ENCODE assay signal across 27 mouse cellular contexts in genomic region chr1:120801248-120801979, GRCm38 (mm10).
A peak's percentile ranks its signal among the peaks of the same experiment; 100 is the strongest.
DNase-seq lines count a peak whose midpoint lies in the region; ATAC-seq and TF ChIP-seq lines count a peak whose summit lies in the region.
"Had no signal": no experiment of that assay in that cellular context is flagged by ENCODE, and none has a peak within 500 bp of the region (broad histone marks: within the 10 kb centered on the region; RNA-seq: fewer than 3 reads in every experiment).

No protein-coding gene starts in this region.

- H3K4me3 ChIP-seq in forebrain, embryonic 14.5 days (ENCODE audit: low read depth, low read length): no peak overlapping the region
- H3K4me3 ChIP-seq in forebrain, embryonic 13.5 days: no peak overlapping the region
- no peak overlapping the region for H3K4me3 ChIP-seq in hindbrain, embryonic 16.5 days (ENCODE audit: low read length)
- H3K4me3 ChIP-seq in hindbrain, embryonic 11.5 days (ENCODE audit: low read depth, low read length): no peak overlapping the region
- H3K4me3 ChIP-seq in midbrain, embryonic 14.5 days (replicated peaks; ENCODE audit: low read depth, low read length): no peak overlapping the region
- H3K4me3 ChIP-seq: embryonic facial prominence, embryonic 13.5 days; intestine, embryonic 15.5 days; liver, embryonic 12.5 days; neural tube, embryonic 15.5 days had no signal

- no peaks in the 10 kb centered on the region for H3K27me3 ChIP-seq in forebrain, embryonic 14.5 days (replicated peaks; ENCODE audit: control insufficient read depth, insufficient read depth, low read length)
- H3K27me3 ChIP-seq in forebrain, embryonic 13.5 days: no peaks in the 10 kb centered on the region
- H3K27me3 ChIP-seq in hindbrain, embryonic 16.5 days (replicated peaks; ENCODE audit: control insufficient read depth, insufficient read depth, low read length): no peaks in the 10 kb centered on the region
- no peaks in the 10 kb centered on the region for H3K27me3 ChIP-seq in hindbrain, embryonic 11.5 days (ENCODE audit: control insufficient read depth, insufficient read depth, low read length)
- H3K27me3 ChIP-seq in midbrain, embryonic 14.5 days (ENCODE audit: control insufficient read depth, insufficient read depth, low read length): no peaks in the 10 kb centered on the region
- H3K27me3 ChIP-seq: embryonic facial prominence, embryonic 13.5 days; intestine, embryonic 15.5 days; liver, embryonic 12.5 days; neural tube, embryonic 15.5 days had no signal

- TF ChIP-seq CTCF in brain, embryonic 14.5 days (IDR thresholded peaks at IDR 0.05; ENCODE audit: borderline replicate concordance, extremely low read depth, insufficient read depth, insufficient read length): no peak

- H3K4me1 ChIP-seq in forebrain, embryonic 14.5 days (ENCODE audit: control insufficient read depth, insufficient read depth, low read length): no peaks in the 10 kb centered on the region
- H3K4me1 ChIP-seq in forebrain, embryonic 13.5 days: peaks cover 6% of the 10 kb centered on the region; the same call in 1 of the 2 replicates
- no peaks in the 10 kb centered on the region; the same call in 1 of the 2 replicates for H3K4me1 ChIP-seq in hindbrain, embryonic 16.5 days (ENCODE audit: control insufficient read depth, insufficient read depth, low read depth, low read length)
- H3K4me1 ChIP-seq in hindbrain, embryonic 11.5 days (replicated peaks; ENCODE audit: control insufficient read depth, insufficient read depth, low read length): no peaks in the 10 kb centered on the region
- H3K4me1 ChIP-seq in midbrain, embryonic 14.5 days (ENCODE audit: control insufficient read depth, insufficient read depth, low read length): peaks cover 11% of the 10 kb centered on the region; the same call in 1 of the 2 replicates
- H3K4me1 ChIP-seq: intestine, embryonic 15.5 days; liver, embryonic 12.5 days; neural tube, embryonic 15.5 days had no signal

- no peak for TF ChIP-seq POLR2A in brain, embryonic 14.5 days (IDR thresholded peaks at IDR 0.05; ENCODE audit: borderline replicate concordance, extremely low read depth, insufficient read depth, insufficient read length, poor library complexity, severe bottlenecking)

- H3K4me2 ChIP-seq in forebrain, embryonic 14.5 days (ENCODE audit: low read length): no peak overlapping the region
- no peak overlapping the region for H3K4me2 ChIP-seq in forebrain, embryonic 13.5 days
- H3K4me2 ChIP-seq in hindbrain, embryonic 16.5 days (ENCODE audit: low read length): no peak overlapping the region
- no peak overlapping the region for H3K4me2 ChIP-seq in hindbrain, embryonic 11.5 days (replicated peaks; ENCODE audit: low read depth, low read length)
- peak overlapping the region; percentile 33 for H3K4me2 ChIP-seq in midbrain, embryonic 14.5 days (ENCODE audit: low read length)
- H3K4me2 ChIP-seq: embryonic facial prominence, embryonic 13.5 days; hindbrain, embryonic 14.5 days; intestine, embryonic 15.5 days; liver, embryonic 12.5 days; neural tube, embryonic 15.5 days had no signal

- peak; percentile 31 for DNase-seq in forebrain, embryonic 14.5 days (ENCODE audit: low spot score)
- DNase-seq in hindbrain, embryonic 11.5 days (ENCODE audit: low spot score): no peak
- peak; percentile 55 for DNase-seq in brain, embryonic 14.5 days (ENCODE audit: low read depth)
- peak; percentile 51 for DNase-seq in midbrain, embryonic 14.5 days
- no peak for DNase-seq in left cerebral cortex, postnatal 36 days (ENCODE audit: low spot score in 2 of 2)
- no peak for DNase-seq in cerebellum, postnatal 25 days
- DNase-seq: adrenal gland, adult 8-10 months; cerebellum, adult 8-10 months; cerebellum, postnatal 36 days; gastrocnemius, postnatal 10 days; heart, postnatal 14 days; kidney, adult 9 months; kidney, postnatal 10 days; layer of hippocampus, adult 9-11 months; liver, postnatal 0 days; lung, postnatal 36 days; right cerebral cortex, adult 18-20 months; spleen, adult 18-20 months; thymus, postnatal 14 days had no signal

- intact Hi-C loops in left cerebral cortex, postnatal 36 days (cut with DNase I): no loop called here

- H3K27ac ChIP-seq in forebrain, embryonic 14.5 days (ENCODE audit: low read depth, low read length): no peak overlapping the region
- no peak overlapping the region for H3K27ac ChIP-seq in forebrain, embryonic 13.5 days
- no peak overlapping the region for H3K27ac ChIP-seq in hindbrain, embryonic 16.5 days (ENCODE audit: low read depth, low read length)
- no peak overlapping the region for H3K27ac ChIP-seq in hindbrain, embryonic 11.5 days (ENCODE audit: low read depth, low read length)
- H3K27ac ChIP-seq in midbrain, embryonic 14.5 days (replicated peaks; ENCODE audit: low read depth, low read length): peak overlapping the region; percentile 38; the same call in 1 of the 2 replicates
- H3K27ac ChIP-seq: embryonic facial prominence, embryonic 13.5 days; hindbrain, embryonic 14.5 days; intestine, embryonic 15.5 days; liver, embryonic 12.5 days; neural tube, embryonic 15.5 days had no signal

- no peak for ATAC-seq in forebrain, embryonic 14.5 days
- ATAC-seq in forebrain, embryonic 13.5 days: no peak
- peak; percentile 42; the same call in 1 of the 2 replicates for ATAC-seq in hindbrain, embryonic 16.5 days
- no peak for ATAC-seq in hindbrain, embryonic 11.5 days (ENCODE audit: low FRiP score)
- ATAC-seq in midbrain, embryonic 14.5 days (ENCODE audit: low FRiP score, low TSS enrichment): no peak
- ATAC-seq: intestine, embryonic 15.5 days; liver, embryonic 12.5 days; liver, postnatal 0 days had no signal

- 5% methylated on average over 5 of the region's 5 CpGs for WGBS in forebrain, embryonic 14.5 days
- WGBS in forebrain, embryonic 13.5 days: 2% methylated on average over 5 of the region's 5 CpGs
- WGBS in hindbrain, embryonic 16.5 days: 18% methylated on average over 5 of the region's 5 CpGs
- WGBS in hindbrain, embryonic 11.5 days: 35% methylated on average over 5 of the region's 5 CpGs
- 6% methylated on average over 5 of the region's 5 CpGs for WGBS in midbrain, embryonic 14.5 days

- H3K9ac ChIP-seq in forebrain, embryonic 14.5 days (ENCODE audit: low read length): no peak overlapping the region
- H3K9ac ChIP-seq in forebrain, embryonic 13.5 days: no peak overlapping the region
- H3K9ac ChIP-seq in hindbrain, embryonic 16.5 days (ENCODE audit: low read depth, low read length): 0 out of 2 replicates have a peak overlapping the region, but pooled peaks have one; percentile 24
- H3K9ac ChIP-seq in hindbrain, embryonic 11.5 days (ENCODE audit: low read depth, low read length): no peak overlapping the region
- no peak overlapping the region; the same call in 1 of the 2 replicates for H3K9ac ChIP-seq in midbrain, embryonic 14.5 days (replicated peaks; ENCODE audit: low read length)
- H3K9ac ChIP-seq: embryonic facial prominence, embryonic 13.5 days; hindbrain, embryonic 14.5 days; intestine, embryonic 15.5 days; liver, embryonic 12.5 days; liver, postnatal 0 days; neural tube, embryonic 15.5 days had no signal

- no peaks in the 10 kb centered on the region for H3K9me3 ChIP-seq in forebrain, embryonic 14.5 days (replicated peaks; ENCODE audit: control insufficient read depth, low read length)
- H3K9me3 ChIP-seq in forebrain, embryonic 13.5 days (replicated peaks): no peaks in the 10 kb centered on the region
- no peaks in the 10 kb centered on the region for H3K9me3 ChIP-seq in hindbrain, embryonic 16.5 days (ENCODE audit: control insufficient read depth, low read length)
- no peaks in the 10 kb centered on the region for H3K9me3 ChIP-seq in hindbrain, embryonic 11.5 days (ENCODE audit: control insufficient read depth, low read length)
- H3K9me3 ChIP-seq in midbrain, embryonic 14.5 days (ENCODE audit: control insufficient read depth, low read length): no peaks in the 10 kb centered on the region
- H3K9me3 ChIP-seq: embryonic facial prominence, embryonic 13.5 days; intestine, embryonic 15.5 days; liver, embryonic 12.5 days; neural tube, embryonic 15.5 days had no signal

- no peaks in the 10 kb centered on the region for H3K36me3 ChIP-seq in forebrain, embryonic 14.5 days (ENCODE audit: control insufficient read depth, insufficient read depth, low read length)
- H3K36me3 ChIP-seq in forebrain, embryonic 13.5 days (ENCODE audit: poor library complexity, severe bottlenecking): no peaks in the 10 kb centered on the region
- no peaks in the 10 kb centered on the region for H3K36me3 ChIP-seq in hindbrain, embryonic 16.5 days (ENCODE audit: control insufficient read depth, insufficient read depth, low read length)
- H3K36me3 ChIP-seq in hindbrain, embryonic 11.5 days (ENCODE audit: control insufficient read depth, insufficient read depth, low read length): no peaks in the 10 kb centered on the region
- no peaks in the 10 kb centered on the region for H3K36me3 ChIP-seq in midbrain, embryonic 14.5 days (ENCODE audit: control insufficient read depth, insufficient read depth, low read length)
- H3K36me3 ChIP-seq: embryonic facial prominence, embryonic 13.5 days; G1E; intestine, embryonic 15.5 days; liver, embryonic 12.5 days; neural tube, embryonic 15.5 days had no signal

Comparison
In these comparisons a context has a peak if more than half of its experiments do, and no peak if none do; other contexts are left out.
1. DNase-seq: peak in forebrain, embryonic 14.5 days (single experiment), brain, embryonic 14.5 days (single experiment) and midbrain, embryonic 14.5 days (single experiment); none in hindbrain, embryonic 11.5 days (single experiment), left cerebral cortex, postnatal 36 days (0 of 2) and cerebellum, postnatal 25 days (0 of 2).